Mouse (Mus musculus) CH12.LX (cell line): ENCODE data around the gene Chp1. TPM values are rescaled to one million over a fixed set of nuclear protein-coding genes. Genes with fewer than 3 reads are reported as not detected.

Experiments
- DNase-seq: peaks from one replicate; pipeline ENCODE4 v3.0.0-alpha.2; 2013; ENCODE audit errors: extremely low read depth
- H3K27ac ChIP-seq: 2 replicates; pipeline ENCODE4 v1.5.1; 2012; ENCODE audit warnings: low read depth, mild to moderate bottlenecking, control low read depth, moderate library complexity; ENCODE audit not compliant: insufficient read depth
- H3K27me3 ChIP-seq: replicated peaks from 2 replicates; pipeline ENCODE3; 2012; ENCODE audit warnings: inconsistent platforms
- H3K36me3 ChIP-seq, 2 experiments: replicated peaks in 1 of 2; 2 replicates each; pipeline versions ENCODE3 to v1.6.1; 2012; ENCODE audit warnings: inconsistent platforms in 1 of 2, low read length in 1 of 2, mild to moderate bottlenecking in 1 of 2, mixed read lengths in 1 of 2, moderate library complexity in 1 of 2; ENCODE audit not compliant: control insufficient read depth in 1 of 2, insufficient read depth in 1 of 2
- H3K4me1 ChIP-seq, 2 experiments: 2 replicates each; pipeline ENCODE4 v1.6.1; 2012; ENCODE audit warnings: inconsistent platforms in 1 of 2, moderate library complexity in 1 of 2; ENCODE audit not compliant: insufficient read depth in 2 of 2, control insufficient read depth in 1 of 2
- H3K4me2 ChIP-seq: 2 replicates; pipeline ENCODE4 v1.6.1; 2012; ENCODE audit warnings: low read depth, mild to moderate bottlenecking, control low read depth; ENCODE audit not compliant: poor library complexity, insufficient read depth, severe bottlenecking
- H3K4me3 ChIP-seq, 3 experiments: fragments of 150-350 bp in 1 of 3; sonication (generic) in 1 of 3; replicated peaks in 1 of 3; 2 replicates each; pipeline versions ENCODE3 to v1.5.1; 2011 to 2012; ENCODE audit warnings: low read depth in 2 of 3, low read length in 2 of 3, mild to moderate bottlenecking in 2 of 3, moderate library complexity in 2 of 3, control low read depth in 1 of 3, improper control_type of control experiment in 1 of 3, inconsistent platforms in 1 of 3, mixed read lengths in 1 of 3; ENCODE audit not compliant: poor library complexity in 1 of 3
- H3K79me2 ChIP-seq: replicated peaks from 2 replicates; pipeline ENCODE4 v1.6.1; 2012; ENCODE audit warnings: mild to moderate bottlenecking, moderate library complexity; ENCODE audit not compliant: control insufficient read depth, poor library complexity, insufficient read depth, severe bottlenecking; ENCODE audit errors: extremely low read depth
- H3K9ac ChIP-seq: 2 replicates; pipeline ENCODE4 v1.6.1; 2012; ENCODE audit warnings: low read depth, mild to moderate bottlenecking, control low read depth, moderate library complexity; ENCODE audit not compliant: insufficient read depth
- H3K9me3 ChIP-seq: replicated peaks from 2 replicates; pipeline ENCODE3; 2012; ENCODE audit warnings: low read length, inconsistent platforms, mixed read lengths
- BHLHE40 ChIP-seq: IDR thresholded peaks from 2 replicates; pipeline ENCODE4 v1.6.1; 2011; ENCODE audit warnings: mild to moderate bottlenecking, low read depth, low read length, improper control_type of control experiment
- CHD1 ChIP-seq: IDR thresholded peaks from 2 replicates; pipeline ENCODE4 v1.6.1; 2012; ENCODE audit warnings: low read depth, low read length, improper control_type of control experiment, inconsistent platforms
- CTCF ChIP-seq, 2 experiments: IDR thresholded peaks in 1 of 2; conservative IDR thresholded peaks in 1 of 2; 2 replicates each; pipeline ENCODE4 v1.5.1; 2011 to 2012; ENCODE audit warnings: low read depth in 2 of 2, low read length in 2 of 2, improper control_type of control experiment in 1 of 2, inconsistent platforms in 1 of 2, mild to moderate bottlenecking in 1 of 2, moderate library complexity in 1 of 2
- E2F4 ChIP-seq: IDR thresholded peaks from 2 replicates; pipeline ENCODE4 v1.6.1; 2011; ENCODE audit warnings: low read depth, low read length, improper control_type of control experiment; ENCODE audit not compliant: insufficient replicate concordance
- GABPA ChIP-seq: IDR thresholded peaks from 2 replicates; pipeline ENCODE4 v1.6.1; 2012; ENCODE audit warnings: low read depth, low read length, improper control_type of control experiment, inconsistent platforms; ENCODE audit not compliant: insufficient replicate concordance
- IRF4 ChIP-seq: IDR thresholded peaks from 2 replicates; pipeline ENCODE4 v1.6.1; 2014; ENCODE audit warnings: low read depth, mild to moderate bottlenecking, inconsistent platforms, low read length, improper control_type of control experiment
- KAT2A ChIP-seq: IDR thresholded peaks from 2 replicates; pipeline ENCODE4 v1.6.1; 2012; ENCODE audit warnings: low read length, improper control_type of control experiment, inconsistent platforms; ENCODE audit not compliant: insufficient replicate concordance
- MAFK ChIP-seq: IDR thresholded peaks from 2 replicates; pipeline ENCODE4 v1.6.1; 2011; ENCODE audit warnings: low read length, improper control_type of control experiment; ENCODE audit not compliant: insufficient replicate concordance
- MAX ChIP-seq: IDR thresholded peaks from 2 replicates; pipeline ENCODE4 v1.6.1; 2011; ENCODE audit warnings: low read length, improper control_type of control experiment
- MXI1 ChIP-seq: IDR thresholded peaks from 2 replicates; pipeline ENCODE4 v1.6.1; 2011; ENCODE audit warnings: mild to moderate bottlenecking, low read depth, low read length, improper control_type of control experiment
- NELFE ChIP-seq: IDR thresholded peaks from 2 replicates; pipeline ENCODE4 v1.6.1; 2011; ENCODE audit warnings: low read depth, low read length, improper control_type of control experiment
- PAX5 ChIP-seq: IDR thresholded peaks from 2 replicates; pipeline ENCODE4 v1.6.1; 2012; ENCODE audit warnings: low read length, inconsistent platforms, mixed read lengths
- POLR2A ChIP-seq: IDR thresholded peaks from 2 replicates; pipeline ENCODE4 v1.6.1; 2011; ENCODE audit warnings: low read depth, mild to moderate bottlenecking, improper control_type of control experiment, low read length
- RAD21 ChIP-seq: IDR thresholded peaks from 2 replicates; pipeline ENCODE4 v1.6.1; 2011; ENCODE audit warnings: low read depth, mild to moderate bottlenecking, low read length, improper control_type of control experiment, moderate library complexity
- SIN3A ChIP-seq: IDR thresholded peaks from 2 replicates; pipeline ENCODE4 v1.6.1; 2012; ENCODE audit warnings: low read length, improper control_type of control experiment, inconsistent platforms
- TBP ChIP-seq: conservative IDR thresholded peaks from 2 replicates; pipeline ENCODE4 v1.6.1; 2011; ENCODE audit warnings: low read depth, low read length, improper control_type of control experiment
- TCF12 ChIP-seq: IDR thresholded peaks from 2 replicates; pipeline ENCODE4 v1.6.1; 2014; ENCODE audit warnings: low read depth, mild to moderate bottlenecking, inconsistent platforms, low read length, improper control_type of control experiment
- ZC3H11A ChIP-seq: IDR thresholded peaks from 2 replicates; pipeline ENCODE4 v1.6.1; 2012; ENCODE audit warnings: low read depth, mild to moderate bottlenecking, inconsistent platforms, low read length, improper control_type of control experiment
- ZKSCAN1 ChIP-seq: IDR thresholded peaks from 2 replicates; pipeline ENCODE4 v1.6.1; 2012; ENCODE audit warnings: low read depth, inconsistent platforms, low read length, improper control_type of control experiment, borderline replicate concordance
- ZNF384 ChIP-seq: IDR thresholded peaks from 2 replicates; pipeline ENCODE4 v1.6.1; 2012; ENCODE audit warnings: low read depth, low read length, improper control_type of control experiment, inconsistent platforms
- dilution Hi-C: fragments of 300-500 bp; cut with MboI; formaldehyde crosslinking; loops from 2 replicates; pipeline ENCODE4 v1.14.3; 2020; ENCODE audit warnings: low sequenced_read_pairs; ENCODE audit not compliant: extremely low pct_unique_long_range_greater_than_20kb, extremely low pct_ligation_motif_present
- in situ Hi-C: fragments of 300-500 bp; cut with MboI; formaldehyde crosslinking; loops from 3 replicates; pipeline ENCODE4 v1.14.3; 2019; ENCODE audit warnings: low sequenced_read_pairs, low pct_ligation_motif_present, low pct_unique_long_range_greater_than_20kb, mixed read lengths
- polyA plus RNA-seq: library from polyadenylated mRNA; unstranded; fragments of >175 nt; gene quantifications from 2 replicates; pipeline ENCODE4 v1.2.1, GENCODE M21; 2012; ENCODE audit warnings: low read depth; ENCODE audit not compliant: insufficient read length
- total RNA-seq, 2 experiments: library from RNA; depleted of rRNA; stranded (reverse); fragments of 300-350 nt in 1 of 2; fragments of >200 nt in 1 of 2; gene quantifications; 2 replicates each; pipeline ENCODE4 v1.2.3; 2012 to 2014

The Chp1 gene
- total and polyA plus RNA-seq, 3 experiments = 29.9 to 55.9 (median 47.9) TPM

DNA sequence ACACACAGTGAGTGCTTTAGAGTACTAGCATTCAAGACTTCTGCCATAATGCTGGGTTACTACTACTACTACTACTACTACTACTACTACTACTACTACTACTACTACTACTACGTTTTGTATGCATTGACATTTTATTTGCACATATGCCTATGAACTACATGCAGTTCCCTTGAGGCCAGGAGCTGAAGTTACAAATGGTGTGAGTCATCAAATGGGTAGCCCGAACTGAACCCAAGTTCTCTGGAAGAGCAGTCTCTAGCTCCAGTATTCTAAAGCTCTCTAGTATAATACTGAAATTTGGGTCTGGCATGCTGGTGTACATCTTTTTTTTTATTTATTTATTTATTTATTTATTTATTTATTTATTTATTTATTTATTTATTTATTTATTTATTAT is 3.8 kb upstream of the Chp1 start:
- no peak overlapping the region for H3K27ac ChIP-seq
- in situ Hi-C loops = no loop called here
- dilution Hi-C loops = no loop called here
- H3K4me3 ChIP-seq = no peak overlapping the region
- H3K4me1 ChIP-seq = peaks cover 0 to 5% of the 10 kb centered on the region in 2 experiments; a peak in 2 of 4 replicates
- no peak overlapping the region for H3K4me2 ChIP-seq
- no peaks in the 10 kb centered on the region for H3K27me3 ChIP-seq
- H3K36me3 ChIP-seq = no peaks in the 10 kb centered on the region
- H3K9ac ChIP-seq = no peak overlapping the region
- TF ChIP-seq E2F4 (no peak), TCF12 (no peak), SIN3A (no peak)
- H3K79me2 ChIP-seq = no peaks in the 10 kb centered on the region; the same call in 1 of the 2 replicates
- no peak for DNase-seq
- no peaks in the 10 kb centered on the region for H3K9me3 ChIP-seq

DNA sequence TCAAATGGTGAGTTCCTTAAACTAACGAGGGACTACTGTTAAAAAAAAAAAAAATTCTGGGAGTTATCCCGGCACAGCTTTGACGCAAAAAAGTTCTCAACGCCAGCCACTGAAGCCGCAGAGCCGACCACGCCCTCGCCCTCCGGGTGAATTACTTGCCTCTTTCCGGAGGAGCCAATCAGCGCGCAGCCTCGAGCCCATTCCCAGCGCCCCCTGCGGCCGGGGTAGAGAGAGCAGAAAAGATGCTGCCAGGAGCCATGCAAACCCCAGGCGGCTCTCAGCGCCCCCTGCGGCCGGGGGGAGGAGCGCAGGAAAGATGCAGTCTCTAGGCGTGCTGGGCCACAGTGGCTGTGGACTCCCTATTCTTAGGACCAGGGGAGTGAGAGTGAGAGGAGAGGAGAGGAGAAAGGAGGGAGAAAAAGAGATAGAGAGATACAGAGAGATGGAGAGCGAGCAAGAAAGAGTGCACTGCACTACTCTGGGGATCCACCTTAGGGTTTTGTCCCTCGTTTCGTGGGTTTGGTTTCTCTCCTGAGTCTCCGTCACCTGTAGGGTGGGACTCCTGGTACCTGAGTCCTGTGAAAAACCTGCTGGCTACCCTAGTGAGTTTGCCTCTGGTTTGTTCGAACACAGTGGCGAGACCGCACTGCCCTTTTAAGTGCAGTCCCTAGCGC is 512 bp upstream of the Chp1 start:
- in situ Hi-C loops (loop anchor here (5.0 kb wide), 1 partner anchor 35 kb away; no protein-coding TSS in a partner anchor), dilution Hi-C loops (no loop called here)
- Histone ChIP-seq H3K9ac (peak overlapping the region; percentile 28; the same call in 1 of the 2 replicates), H3K4me3 (peak overlapping the region; percentile 53 to 65 (median 60)), H3K4me2 (peak overlapping the region; percentile 17), H3K27me3 (no peaks in the 10 kb centered on the region), H3K27ac (peak overlapping the region; percentile 11; the same call in 1 of the 2 replicates), H3K4me1 (peaks cover 0 to 11% of the 10 kb centered on the region in 2 experiments; a peak in 2 of 4 replicates), H3K36me3 (no peaks in the 10 kb centered on the region), H3K9me3 (no peaks in the 10 kb centered on the region), H3K79me2 (no peaks in the 10 kb centered on the region; the same call in none of the 2 replicates)
- DNase-seq = peak; percentile 85
- TF ChIP-seq ZC3H11A (no peak; the same call in 1 of the 2 replicates), TBP (0 out of 2 replicates have a peak, but pooled peaks have one; percentile 34), RAD21 (no peak), CTCF (conservative IDR thresholded peaks at IDR 0.05 in 1 of 2, IDR thresholded peaks at IDR 0.05 in 1 of 2; ENCODE audit: low read depth in 2 of 2, low read length in 2 of 2) (peak; percentile 34 to 98)

DNA sequence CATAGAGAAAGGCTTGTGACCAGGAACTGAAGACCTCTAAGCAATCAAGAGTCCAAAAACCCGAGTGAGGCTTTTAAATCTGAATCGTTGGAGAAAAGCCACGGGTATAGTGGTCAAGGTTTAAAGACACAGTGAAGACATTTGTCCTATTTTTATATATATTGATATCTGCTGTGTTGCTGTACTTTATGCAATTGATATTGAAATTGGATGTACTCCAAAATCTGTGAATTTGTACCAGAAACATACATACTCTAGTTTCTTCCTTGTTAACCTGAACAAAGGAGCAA is 819 bp downstream of the Chp1 start:
- peaks cover 0 to 6% of the 10 kb centered on the region in 2 experiments for H3K36me3 ChIP-seq
- peaks cover 0 to 11% of the 10 kb centered on the region in 2 experiments; a peak in 2 of 4 replicates for H3K4me1 ChIP-seq
- in situ Hi-C loops = loop anchor here (5.0 kb wide), 1 partner anchor 34 kb away; no protein-coding TSS in a partner anchor
- H3K27me3 ChIP-seq = no peaks in the 10 kb centered on the region
- no peak overlapping the region for H3K27ac ChIP-seq
- no peaks in the 10 kb centered on the region; the same call in none of the 2 replicates for H3K79me2 ChIP-seq
- dilution Hi-C loops = no loop called here
- H3K4me2 ChIP-seq = peak overlapping the region; percentile 97; the same call in 1 of the 2 replicates
- H3K4me3 ChIP-seq = peak overlapping the region; percentile 60 to 92 (median 76)
- H3K9me3 ChIP-seq = no peaks in the 10 kb centered on the region
- no peak for TF ChIP-seq MXI1
- TF ChIP-seq NELFE = no peak
- TF ChIP-seq POLR2A = no peak
- TF ChIP-seq GABPA = no peak
- no peak for TF ChIP-seq CHD1
- TF ChIP-seq MAFK = no peak
- no peak for TF ChIP-seq MAX
- no peak for TF ChIP-seq PAX5
- no peak for TF ChIP-seq BHLHE40
- no peak for TF ChIP-seq KAT2A
- TF ChIP-seq ZNF384 = no peak
- no peak for TF ChIP-seq ZKSCAN1
- TF ChIP-seq IRF4 = no peak
- TF ChIP-seq E2F4 = no peak
- no peak for TF ChIP-seq ZC3H11A
- no peak for DNase-seq
- H3K9ac ChIP-seq = peak overlapping the region; percentile 61
